Mouse (Mus musculus) gastrocnemius, postnatal 10 days (tissue): Measurements from ENCODE around the gene Atp6v1g2. TPM values are rescaled to one million over a fixed set of nuclear protein-coding genes. Genes with fewer than 3 reads are reported as not detected.

Source experiments
- DNase-seq: peaks from one replicate; pipeline ENCODE4 v3.0.0; 2021; ENCODE audit warnings: mixed read lengths
- long read RNA-seq, 2 experiments: library from polyadenylated mRNA; stranded (forward); transcript quantifications; one replicate each; pipeline ENCODE4 v2.0.0; 2021
- total RNA-seq, 2 experiments: library from RNA; stranded (reverse); gene quantifications; 2 replicates each; pipeline ENCODE4 v1.2.3; 2021

Gene Atp6v1g2
- total RNA-seq, result 1 to 10 TPM; 2.1 to 3.3 TPM
- long read RNA-seq, experiment 1, partial matches to known transcripts, result 0 of 4 reads
- long read RNA-seq, experiment 1, other reads (novel, unspliced or antisense), result 2 of 4 reads
- long read RNA-seq, experiment 2, partial matches to known transcripts, result 0 of 5 reads
- long read RNA-seq, experiment 2, other reads (novel, unspliced or antisense), result 0 of 5 reads

- DNase-seq, result no peak
Measured at GRCm38 (mm10) chr17:35233114-35233980, at the start of gene Atp6v1g2. TSS of gene Atp6v1g2 (plus strand) at chr17:35233660.

GRCm38 (mm10) chr17:35185639-35186611, 47.5 kb upstream of the Atp6v1g2 start:
- peak; percentile 75 for DNase-seq

- DNase-seq, result no peak
Measured at GRCm38 (mm10) chr17:35186681-35187080, 46.8 kb upstream of the Atp6v1g2 start.

GRCm38 (mm10) chr17:35187345-35187744, 46.1 kb upstream of the Atp6v1g2 start:
- no peak for DNase-seq

- DNase-seq, result no peak
Measured at GRCm38 (mm10) chr17:35187959-35188610, 45.4 kb upstream of the Atp6v1g2 start, which contains the start of gene Lst1. TSS of gene Lst1 (minus strand) at chr17:35188439.

GRCm38 (mm10) chr17:35189186-35189585, 44.3 kb upstream of the Atp6v1g2 start:
- no peak for DNase-seq

GRCm38 (mm10) chr17:35190096-35190495, 43.4 kb upstream of the Atp6v1g2 start:
- DNase-seq, result no peak

GRCm38 (mm10) chr17:35191723-35192122, 41.7 kb upstream of the Atp6v1g2 start:
- no peak for DNase-seq

GRCm38 (mm10) chr17:35192924-35193323, 40.5 kb upstream of the Atp6v1g2 start:
- no peak for DNase-seq

- no peak for DNase-seq
Measured at GRCm38 (mm10) chr17:35193881-35194843, 39.3 kb upstream of the Atp6v1g2 start, which contains the start of gene Ltb. TSS of gene Ltb (plus strand) at chr17:35194439.

GRCm38 (mm10) chr17:35194844-35195630, 38.4 kb upstream of the Atp6v1g2 start:
- no peak for DNase-seq

GRCm38 (mm10) chr17:35195631-35196320, 37.7 kb upstream of the Atp6v1g2 start:
- DNase-seq, result peak; percentile 94

- DNase-seq, result no peak
Measured at GRCm38 (mm10) chr17:35196321-35196641, 37.2 kb upstream of the Atp6v1g2 start.

- DNase-seq, result no peak
Measured at GRCm38 (mm10) chr17:35197126-35197525, 36.3 kb upstream of the Atp6v1g2 start.

GRCm38 (mm10) chr17:35198029-35198428, 35.4 kb upstream of the Atp6v1g2 start:
- no peak for DNase-seq

GRCm38 (mm10) chr17:35198946-35199345, 34.5 kb upstream of the Atp6v1g2 start:
- no peak for DNase-seq

- DNase-seq, result no peak
Measured at GRCm38 (mm10) chr17:35200398-35200797, 33.1 kb upstream of the Atp6v1g2 start.

- DNase-seq, result no peak
Measured at GRCm38 (mm10) chr17:35201128-35201527, 32.3 kb upstream of the Atp6v1g2 start.

GRCm38 (mm10) chr17:35201787-35202186, 31.7 kb upstream of the Atp6v1g2 start, which contains the start of gene Tnf:
TSS of gene Tnf (minus strand) at chr17:35202007.
- no peak for DNase-seq
